Mouse (Mus musculus) spleen, postnatal 10 days (tissue): ENCODE measurements around the gene Nt5dc2.

Experiments
- DNase-seq, 2 experiments: peaks; one replicate each; pipeline ENCODE4 v3.0.0; 2021 to 2022; ENCODE audit warnings: low spot score in 2 of 2

Gene Nt5dc2

GRCm38 (mm10) chr14:31130236-31131220, at the start of gene Nt5dc2:
Gene Nt5dc2, plus strand, starts transcription at chr14:31131053.
- peak; percentile 76 to 86 for DNase-seq

DNA sequence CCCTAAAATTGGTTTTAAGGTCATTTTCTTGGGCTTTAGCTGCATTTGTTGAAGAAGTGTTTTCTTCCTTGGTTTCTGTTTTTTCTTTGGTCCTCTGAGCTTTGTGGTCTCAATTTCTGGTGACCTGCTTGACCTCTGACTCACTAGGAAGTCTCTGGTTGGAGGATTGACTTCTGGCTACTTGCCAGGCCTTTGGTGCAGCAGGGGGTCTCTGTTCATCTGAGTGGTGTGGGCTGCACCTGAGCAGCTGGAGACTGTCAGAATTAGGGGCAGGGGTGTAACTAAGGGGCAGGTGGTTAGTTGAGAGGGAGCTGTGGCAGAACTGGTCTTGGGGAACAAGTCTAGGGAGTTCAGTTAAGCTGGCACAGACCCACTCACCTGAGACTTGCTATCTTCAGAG, 49.7 kb upstream of the Nt5dc2 start:
- DNase-seq: no peak

- DNase-seq: no peak
These were observed 43.4 kb upstream of the Nt5dc2 start for GRCm38 (mm10) chr14:31087433-31087832.

GRCm38 (mm10) chr14:31088515-31088914, 42.3 kb upstream of the Nt5dc2 start:
- DNase-seq: no peak

- DNase-seq: no peak
These were observed 40.9 kb upstream of the Nt5dc2 start for GRCm38 (mm10) chr14:31089918-31090317.

- DNase-seq: no peak
These were observed 25.7 kb upstream of the Nt5dc2 start for GRCm38 (mm10) chr14:31105156-31105555.

DNA sequence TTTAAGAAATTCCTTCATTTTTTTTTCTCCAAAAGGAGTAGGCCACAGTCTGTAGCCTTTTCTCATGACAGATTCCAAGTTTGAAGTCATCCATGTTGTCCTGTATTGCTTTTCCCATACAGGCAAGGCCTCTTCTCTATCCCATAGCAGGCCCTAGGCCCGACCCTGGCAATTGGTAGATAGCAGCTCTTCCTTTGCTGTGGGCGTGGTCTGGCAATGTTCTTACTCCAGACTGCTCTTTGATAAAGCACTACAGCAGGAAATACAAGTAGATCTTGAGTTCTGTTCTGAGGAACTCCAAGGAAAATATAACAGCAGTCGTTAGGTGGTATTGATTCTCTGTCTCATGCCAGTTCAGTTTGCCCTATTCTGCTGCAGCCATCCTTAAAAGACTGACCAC, 20.2 kb upstream of the Nt5dc2 start:
- peak in 1 of 2 experiments; percentile 42 for DNase-seq

- DNase-seq: no peak
These were observed 18.7 kb upstream of the Nt5dc2 start for GRCm38 (mm10) chr14:31112187-31112586.

DNA sequence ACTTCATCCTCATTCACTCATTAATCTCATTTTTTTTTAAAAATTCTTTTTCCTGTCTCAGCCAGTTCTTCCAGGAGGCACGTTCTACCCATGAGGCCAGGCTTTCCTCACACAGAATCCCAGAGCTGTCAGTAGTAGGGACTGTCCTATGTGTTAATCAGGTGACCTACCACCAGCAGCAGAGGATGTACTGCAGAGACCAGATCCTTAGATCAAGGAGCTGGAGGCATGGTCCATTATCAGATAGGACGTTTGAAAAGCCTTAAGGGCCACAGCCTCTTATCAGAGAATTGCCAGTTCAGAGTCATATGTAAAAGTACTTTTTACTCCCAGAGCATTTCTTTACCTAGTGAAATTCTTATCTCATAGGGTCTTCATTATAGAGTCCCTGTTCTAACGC, 16.8 kb upstream of the Nt5dc2 start:
- DNase-seq: no peak

- DNase-seq: no peak
These were observed 15.3 kb upstream of the Nt5dc2 start for GRCm38 (mm10) chr14:31115522-31115921.

- DNase-seq: no peak
These were observed 5.5 kb upstream of the Nt5dc2 start for GRCm38 (mm10) chr14:31125106-31126075.

DNA sequence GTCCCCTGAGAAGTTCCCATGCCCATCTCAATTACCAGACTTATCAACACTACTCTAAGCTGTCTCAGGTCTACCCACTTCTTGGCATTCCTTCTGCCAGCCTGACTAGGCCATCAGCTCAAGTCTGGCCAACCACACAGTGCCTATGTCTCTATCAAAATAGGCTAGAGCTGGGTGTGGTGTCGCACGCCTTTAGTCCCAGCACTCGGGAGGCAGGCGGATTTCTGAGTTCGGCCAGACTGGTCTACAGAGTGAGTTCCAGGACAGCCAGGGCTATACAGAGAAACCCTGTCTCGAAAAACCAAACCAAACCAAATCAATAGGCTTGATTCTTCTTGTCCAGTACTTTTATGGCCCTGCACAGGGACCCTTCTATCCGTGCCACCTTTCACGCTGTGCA, 4.0 kb upstream of the Nt5dc2 start:
- no peak for DNase-seq

DNA sequence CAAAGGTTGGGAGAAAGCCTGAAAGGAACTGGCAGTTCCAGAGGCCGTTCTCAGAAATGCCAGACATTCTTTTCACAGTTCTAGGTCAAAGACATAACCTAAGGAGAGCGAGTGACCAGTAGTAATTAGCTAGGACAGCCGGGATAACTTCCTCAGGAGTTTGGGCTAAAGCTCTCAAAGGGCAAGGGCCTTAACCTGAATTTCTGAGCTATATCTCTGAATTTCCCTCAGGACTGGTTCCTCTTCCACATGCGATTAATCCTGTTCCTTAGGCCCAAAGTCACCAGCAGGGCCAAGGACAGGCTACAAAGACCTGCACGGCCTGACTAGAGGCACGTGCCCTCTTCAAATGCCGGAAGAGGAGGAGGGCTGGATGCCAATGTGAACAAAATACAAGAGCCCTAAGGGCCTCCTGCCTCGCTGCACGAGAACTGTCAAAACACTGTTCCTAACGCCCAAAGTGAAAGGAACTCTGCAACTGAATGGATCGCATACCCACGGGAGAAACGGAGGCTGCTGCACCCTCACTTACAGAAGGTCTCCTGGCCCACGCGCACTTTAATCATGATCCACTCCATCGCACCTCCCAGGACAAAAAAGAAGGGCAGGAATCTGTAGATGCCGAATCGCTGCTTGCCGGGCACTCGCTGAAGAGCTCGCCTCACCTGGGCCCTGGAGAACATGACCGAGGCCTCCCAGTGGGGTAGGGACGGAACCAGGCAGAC, 2.6 kb upstream of the Nt5dc2 start:
- DNase-seq: peak in 1 of 2 experiments; percentile 61

DNA sequence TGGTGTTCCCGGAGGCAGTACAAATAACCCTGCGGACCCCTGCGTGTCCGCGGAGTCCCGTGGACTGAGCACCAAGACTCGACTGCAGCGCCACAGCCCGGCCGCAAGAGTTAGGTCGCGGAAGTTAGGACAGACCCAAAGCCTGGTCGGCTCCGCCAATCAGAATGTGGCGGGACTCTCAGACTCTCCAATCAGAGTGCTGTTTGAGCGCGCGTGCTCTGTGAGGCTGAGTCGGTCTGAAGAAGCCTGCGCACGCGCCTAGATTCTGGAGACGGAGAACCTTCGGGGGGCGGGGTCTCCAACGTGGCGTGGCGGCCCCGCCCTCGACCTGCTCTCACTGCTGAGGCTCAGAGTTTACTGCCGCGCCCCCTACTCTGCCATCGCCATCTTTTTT, 2.0 kb upstream of the Nt5dc2 start, which contains the start of gene Smim4:
Smim4 (minus strand) TSS at position 131 of the 394 bp plus-strand sequence.
- peak; percentile 84 to 98 for DNase-seq

DNA sequence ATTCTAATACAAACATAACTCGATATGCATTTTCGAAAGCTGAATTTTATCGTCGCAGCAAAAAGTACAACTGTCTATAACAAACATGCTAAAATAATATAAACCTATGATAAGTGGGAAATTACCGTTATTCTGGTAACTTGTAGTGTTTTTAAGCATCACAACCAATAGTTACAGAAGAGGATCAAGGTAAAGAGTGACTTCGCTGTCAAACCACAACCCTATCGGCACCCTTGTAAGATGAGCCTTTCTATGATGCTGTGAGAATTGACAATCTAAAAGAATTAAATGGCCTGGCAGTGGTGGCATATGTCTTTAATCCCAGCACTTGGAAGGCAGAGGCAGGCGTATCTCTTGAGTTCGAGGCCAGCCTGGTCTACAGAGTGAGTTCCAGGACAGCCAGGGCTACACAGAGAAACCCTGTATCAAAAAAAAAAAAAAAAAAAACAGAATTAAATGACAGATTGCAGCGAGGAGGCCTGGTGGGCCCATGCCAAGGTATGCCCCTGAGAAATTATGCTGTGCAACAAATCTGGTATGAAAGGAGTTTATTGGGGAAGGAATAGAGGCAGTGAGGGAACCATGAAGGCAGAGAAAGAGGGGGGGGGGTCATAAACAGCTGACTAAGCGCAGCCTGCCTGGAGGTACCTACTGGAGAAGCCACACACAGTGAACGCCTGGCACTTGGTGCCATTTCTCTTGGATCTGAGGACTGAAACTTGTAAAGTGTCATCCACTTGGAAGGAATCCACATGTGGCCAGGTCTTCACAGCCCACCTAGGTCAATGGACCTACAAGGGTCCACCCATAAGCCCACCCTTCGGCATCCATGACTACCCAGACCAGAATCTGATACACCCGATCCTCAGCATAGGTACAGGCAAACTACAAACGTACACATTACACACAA, 1.3 kb upstream of the Nt5dc2 start:
- no peak for DNase-seq

DNA sequence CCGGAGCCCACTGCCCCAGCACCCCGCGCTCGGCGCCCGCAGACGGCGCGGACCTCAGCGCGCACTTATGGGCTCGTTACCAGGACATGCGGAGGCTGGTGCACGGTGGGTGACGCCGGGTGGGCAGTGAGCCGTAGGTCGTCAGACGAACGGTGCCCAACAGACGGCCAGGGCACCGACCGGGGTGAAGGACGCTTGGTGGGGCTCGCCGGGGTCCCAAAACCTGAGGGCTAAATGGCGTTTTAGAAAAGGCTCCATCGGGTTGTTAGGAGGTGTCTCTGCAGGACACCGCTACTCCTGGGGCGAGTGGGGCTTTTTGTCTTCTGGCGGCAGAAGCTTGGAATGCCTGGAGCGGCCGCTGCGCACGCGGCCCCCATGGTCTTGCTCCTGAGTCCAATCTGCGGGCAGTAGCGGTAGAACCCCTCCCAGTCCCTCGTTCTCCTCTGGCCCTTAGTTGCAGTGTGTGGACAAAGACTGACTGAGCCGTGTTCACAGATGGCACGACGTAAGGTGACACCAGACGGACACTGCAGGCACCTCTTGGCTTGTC, 494 bp downstream of the Nt5dc2 start:
- DNase-seq: no peak

DNA sequence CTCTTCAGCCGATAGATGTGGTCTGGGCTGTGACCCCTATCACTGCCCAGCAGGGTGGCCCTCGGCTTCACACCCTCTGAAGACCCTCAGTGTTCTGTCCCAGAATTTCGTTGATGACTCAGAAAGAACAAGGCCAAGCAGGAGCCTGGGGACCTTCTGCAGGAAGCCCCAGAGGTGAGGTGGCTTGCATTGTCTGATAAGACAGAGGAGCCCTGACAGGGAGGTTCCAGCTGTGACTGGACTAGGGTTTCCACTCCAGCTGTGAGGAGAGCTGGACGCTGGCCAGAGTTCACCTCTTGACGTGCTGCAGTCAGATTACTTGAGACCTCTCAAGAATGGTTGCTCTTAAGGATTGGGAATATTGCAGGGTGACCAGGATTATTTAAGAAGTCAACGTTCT, 1.2 kb downstream of the Nt5dc2 start:
- DNase-seq: peak; percentile 28 to 57

- DNase-seq: peak in 1 of 2 experiments; percentile 16
These were observed 1.7 kb downstream of the Nt5dc2 start for GRCm38 (mm10) chr14:31132491-31132975.

DNA sequence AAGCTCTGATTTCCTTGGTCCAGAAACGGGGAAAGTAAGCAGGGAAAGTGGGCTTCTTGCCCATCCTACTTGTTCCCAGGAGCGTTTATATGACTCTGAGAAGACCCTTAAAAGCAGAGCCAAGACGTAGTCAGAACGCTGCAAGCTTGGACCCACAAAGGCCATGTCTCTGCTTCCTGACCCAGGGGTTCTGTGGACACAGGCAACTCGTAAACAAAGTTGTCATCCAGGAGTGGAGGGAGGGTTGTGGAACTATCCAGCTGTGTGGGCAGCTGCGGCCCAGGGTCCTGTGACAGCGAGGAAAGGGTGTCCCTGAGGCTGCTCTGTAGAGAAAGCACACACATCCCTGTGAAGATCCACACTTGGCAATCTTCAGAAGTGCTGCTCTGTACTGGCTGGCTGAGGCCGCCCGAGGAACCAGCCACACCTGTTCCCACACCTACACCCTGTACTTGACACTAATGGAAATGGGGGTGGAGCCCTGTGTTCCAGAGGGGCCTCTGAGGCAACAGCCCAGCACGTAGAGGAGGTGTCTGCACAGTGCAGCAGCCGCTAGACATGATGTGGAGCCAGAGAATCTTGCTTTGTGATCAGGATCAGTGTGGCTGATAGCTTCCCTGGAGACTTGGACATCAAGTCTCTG, 2.3 kb downstream of the Nt5dc2 start:
- peak in 1 of 2 experiments; percentile 13 for DNase-seq
